Mouse (Mus musculus): ENCODE measurements around the gene Platr17. TPM values are rescaled to one million over a fixed set of nuclear protein-coding genes. Genes with fewer than 3 reads are reported as not detected.

The Platr17 gene
- total and polyA plus RNA-seq, 3 experiments, result not detected

DNA sequence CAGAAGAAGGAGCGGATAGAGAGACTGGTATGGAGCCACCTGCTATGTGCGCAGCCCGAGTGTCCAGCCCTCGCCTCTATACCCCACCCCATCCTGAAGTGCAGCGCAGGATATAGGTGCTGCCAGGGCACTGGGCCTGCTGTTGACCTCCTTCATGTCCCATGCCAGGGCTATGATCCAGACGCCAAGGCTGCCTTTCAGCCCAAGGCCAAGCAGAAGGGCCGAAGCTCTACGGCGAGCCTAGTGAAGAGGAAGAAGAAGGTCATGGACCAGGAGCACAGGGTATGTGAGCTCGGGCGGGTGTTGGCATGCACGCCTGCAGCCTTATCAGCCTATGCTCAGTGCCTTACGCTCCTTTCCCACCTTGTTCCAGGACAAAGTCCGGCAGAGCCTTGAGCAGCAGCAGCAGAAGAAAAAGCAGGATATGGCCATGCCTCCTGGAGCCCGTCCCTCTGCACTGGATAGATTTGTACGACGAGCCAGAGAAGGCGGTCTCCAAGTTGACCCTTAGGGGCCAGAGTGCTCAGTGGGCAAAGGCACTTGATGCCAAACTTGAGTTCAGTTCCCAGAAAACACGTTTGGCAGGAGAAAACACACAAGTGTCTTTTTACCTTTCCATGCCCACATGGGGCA is 44.1 kb downstream of the Platr17 start:
- peaks cover 9 to 13% of the 10 kb centered on the region in 2 experiments for H3K36me3 ChIP-seq (ENCODE audit: control insufficient read depth in 1 of 2, insufficient read depth in 2 of 2, low read length in 2 of 2)
- peaks cover 0 to 13% of the 10 kb centered on the region in 2 experiments; a peak in 2 of 4 replicates for H3K4me1 ChIP-seq (ENCODE audit: control insufficient read depth in 1 of 2, insufficient read depth in 2 of 2, low read length in 2 of 2)

GRCm38 (mm10) chr17:33950131-33950625 is 45.2 kb downstream of the Platr17 start:
- Histone ChIP-seq H3K36me3 (ENCODE audit: control insufficient read depth in 1 of 2, insufficient read depth in 2 of 2, low read length in 2 of 2) (peaks cover 13% of the 10 kb centered on the region in 2 experiments), H3K27ac (ENCODE audit: control insufficient read depth, low read depth, low read length) (no peak overlapping the region), H3K9me3 (replicated peaks; ENCODE audit: insufficient read depth, low read length) (no peaks in the 10 kb centered on the region), H3K27me3 (ENCODE audit: control insufficient read depth in 1 of 2, insufficient read depth in 2 of 2, low read length in 2 of 2) (no peaks in the 10 kb centered on the region), H3K4me1 (ENCODE audit: control insufficient read depth in 1 of 2, insufficient read depth in 2 of 2, low read length in 2 of 2) (peaks cover 0 to 13% of the 10 kb centered on the region in 2 experiments; a peak in 2 of 4 replicates), H3K4me3 (ENCODE audit: control insufficient read depth in 1 of 2, insufficient read depth in 1 of 2, low read depth in 2 of 2, low read length in 2 of 2) (no peak overlapping the region), H3K9ac (ENCODE audit: control insufficient read depth, low read depth, low read length, poor library complexity, severe bottlenecking) (peak overlapping the region; percentile 81; the same call in 1 of the 2 replicates), H3K79me2 (ENCODE audit: control insufficient read depth, insufficient read depth, low read length, poor library complexity) (peaks cover 28% of the 10 kb centered on the region)
- TF ChIP-seq SMC3 (IDR thresholded peaks at IDR 0.05; ENCODE audit: low read depth, low read length), result no peak
- TF ChIP-seq POLR2AphosphoS5 (IDR thresholded peaks at IDR 0.05; ENCODE audit: borderline replicate concordance, low read depth, low read length), result peak; percentile 38; the same call in 1 of the 2 replicates
- peak; percentile 41 for DNase-seq (ENCODE audit: low read depth, low spot score)

More for the DNA sequence above, 44.1 kb downstream of the Platr17 start:
- H3K4me3 ChIP-seq (ENCODE audit: control insufficient read depth in 1 of 2, insufficient read depth in 1 of 2, low read depth in 2 of 2, low read length in 2 of 2), result no peak overlapping the region
- no peak for DNase-seq (ENCODE audit: low read depth, low spot score)
- H3K9ac ChIP-seq (ENCODE audit: control insufficient read depth, low read depth, low read length, poor library complexity, severe bottlenecking), result no peak overlapping the region
- H3K27me3 ChIP-seq (ENCODE audit: control insufficient read depth in 1 of 2, insufficient read depth in 2 of 2, low read length in 2 of 2), result no peaks in the 10 kb centered on the region
- H3K9me3 ChIP-seq (replicated peaks; ENCODE audit: insufficient read depth, low read length), result no peaks in the 10 kb centered on the region
- peaks cover 16% of the 10 kb centered on the region for H3K79me2 ChIP-seq (ENCODE audit: control insufficient read depth, insufficient read depth, low read length, poor library complexity)
- H3K27ac ChIP-seq (ENCODE audit: control insufficient read depth, low read depth, low read length), result no peak overlapping the region
- TF ChIP-seq MYC (IDR thresholded peaks at IDR 0.05; ENCODE audit: low read depth, low read length) (no peak), HCFC1 (IDR thresholded peaks at IDR 0.05; ENCODE audit: low read depth, low read length) (no peak), BHLHE40 (IDR thresholded peaks at IDR 0.05; ENCODE audit: borderline replicate concordance, low read depth, low read length) (no peak), NELFE (IDR thresholded peaks at IDR 0.05; ENCODE audit: low read depth, low read length) (no peak), CHD2 (IDR thresholded peaks at IDR 0.05; ENCODE audit: low read length) (no peak)

DNA sequence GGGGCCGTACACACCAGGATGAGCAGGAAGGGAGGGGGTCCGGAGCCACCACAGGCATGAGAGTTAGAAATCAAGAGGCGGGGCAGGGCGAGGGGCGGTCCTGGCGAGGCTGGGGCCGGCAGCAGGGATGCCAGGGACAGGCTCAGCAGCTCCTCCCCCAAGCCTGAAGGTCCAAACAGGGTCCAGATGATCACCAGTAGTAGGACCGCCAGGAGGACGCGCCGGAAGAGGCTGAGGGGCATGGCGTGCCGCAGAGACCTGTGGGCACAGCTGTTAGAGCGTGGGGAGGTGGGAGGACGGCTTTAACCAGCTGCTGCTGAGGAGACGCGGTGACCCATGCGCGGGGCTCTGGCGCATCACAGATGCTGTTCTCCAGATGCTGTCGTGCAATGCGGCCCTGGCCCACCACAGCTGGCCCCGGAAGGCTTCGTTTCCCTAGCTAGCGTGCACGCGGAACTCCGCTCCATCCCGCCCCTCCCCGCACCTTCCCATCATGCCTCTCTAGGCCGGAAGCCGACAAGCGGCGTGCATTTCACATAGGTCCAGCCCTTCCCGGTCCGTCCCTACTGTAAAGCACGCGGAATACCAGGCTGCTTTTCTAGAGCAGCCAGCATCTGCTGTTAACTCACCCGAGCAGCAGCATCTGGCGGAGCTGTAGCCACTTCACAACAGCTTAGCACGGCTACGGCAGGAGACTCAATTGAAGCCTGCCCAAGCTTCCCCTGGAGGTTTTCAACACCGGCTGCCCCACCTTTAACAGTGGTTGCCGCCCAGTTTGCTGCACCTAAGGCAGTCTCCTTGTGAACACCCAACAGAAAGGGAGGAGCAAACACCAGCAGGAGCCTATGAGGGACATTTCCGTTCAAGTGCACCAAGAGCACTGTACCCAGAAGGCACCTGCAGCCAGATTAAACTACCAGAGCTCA is 46.3 kb downstream of the Platr17 start, which contains the start of gene B3galt4:
B3galt4 (minus strand) TSS at position 468 of the 926 bp plus-strand sequence.
- DNase-seq (ENCODE audit: low read depth, low spot score), result peak; percentile 95
- Histone ChIP-seq H3K4me1 (ENCODE audit: control insufficient read depth in 1 of 2, insufficient read depth in 2 of 2, low read length in 2 of 2) (peaks cover 0 to 13% of the 10 kb centered on the region in 2 experiments; a peak in 2 of 4 replicates), H3K9me3 (replicated peaks; ENCODE audit: insufficient read depth, low read length) (no peaks in the 10 kb centered on the region), H3K27ac (ENCODE audit: control insufficient read depth, low read depth, low read length) (peak within 1 kb of the TSS; percentile 95), H3K27me3 (ENCODE audit: control insufficient read depth in 1 of 2, insufficient read depth in 2 of 2, low read length in 2 of 2) (no peaks in the 10 kb centered on the region), H3K4me3 (ENCODE audit: control insufficient read depth in 1 of 2, insufficient read depth in 1 of 2, low read depth in 2 of 2, low read length in 2 of 2) (peak within 1 kb of the TSS; percentile 16 to 82; a peak in 3 of 4 replicates), H3K79me2 (ENCODE audit: control insufficient read depth, insufficient read depth, low read length, poor library complexity) (peaks cover 34% of the 10 kb centered on the region), H3K36me3 (ENCODE audit: control insufficient read depth in 1 of 2, insufficient read depth in 2 of 2, low read length in 2 of 2) (peaks cover 12 to 13% of the 10 kb centered on the region in 2 experiments), H3K9ac (ENCODE audit: control insufficient read depth, low read depth, low read length, poor library complexity, severe bottlenecking) (peak within 1 kb of the TSS; percentile 99)
- peak; percentile 89 for TF ChIP-seq ELF1 (IDR thresholded peaks at IDR 0.05; ENCODE audit: low read depth, low read length)
- no peak for TF ChIP-seq USF1 (IDR thresholded peaks at IDR 0.05; ENCODE audit: low read depth, low read length)
- TF ChIP-seq CTCF (IDR thresholded peaks at IDR 0.05 in 2 of 3, conservative IDR thresholded peaks at IDR 0.05 in 1 of 3; ENCODE audit: control insufficient read depth in 1 of 3, insufficient read depth in 1 of 3, low read depth in 2 of 3, low read length in 3 of 3, poor library complexity in 1 of 3, severe bottlenecking in 1 of 3), result no peak
- peak; percentile 36; the same call in 1 of the 2 replicates for TF ChIP-seq RCOR1 (IDR thresholded peaks at IDR 0.05; ENCODE audit: low read depth, low read length)
- no peak for TF ChIP-seq MAFK (IDR thresholded peaks at IDR 0.05; ENCODE audit: borderline replicate concordance, low read depth, low read length)
- peak; percentile 65; the same call in 1 of the 2 replicates for TF ChIP-seq BHLHE40 (IDR thresholded peaks at IDR 0.05; ENCODE audit: borderline replicate concordance, low read depth, low read length)
- peak; percentile 84 for TF ChIP-seq TBP (IDR thresholded peaks at IDR 0.05; ENCODE audit: low read depth, low read length)
- TF ChIP-seq CHD2 (IDR thresholded peaks at IDR 0.05; ENCODE audit: low read length), result peak; percentile 75; the same call in 1 of the 2 replicates
- TF ChIP-seq NRF1 (IDR thresholded peaks at IDR 0.05; ENCODE audit: insufficient read depth, low read depth, low read length, poor library complexity, severe bottlenecking), result no peak
- TF ChIP-seq JUND (IDR thresholded peaks at IDR 0.05; ENCODE audit: low read depth, low read length), result no peak
- peak; percentile 84 for TF ChIP-seq HCFC1 (IDR thresholded peaks at IDR 0.05; ENCODE audit: low read depth, low read length)
- TF ChIP-seq MAX (IDR thresholded peaks at IDR 0.05; ENCODE audit: low read length), result peak; percentile 88
- no peak for TF ChIP-seq ZNF384 (IDR thresholded peaks at IDR 0.05; ENCODE audit: low read depth, low read length)
- TF ChIP-seq GABPA (IDR thresholded peaks at IDR 0.05; ENCODE audit: low read depth, low read length), result no peak
- TF ChIP-seq NELFE (IDR thresholded peaks at IDR 0.05; ENCODE audit: low read depth, low read length), result peak; percentile 59
- TF ChIP-seq POLR2AphosphoS5 (IDR thresholded peaks at IDR 0.05; ENCODE audit: borderline replicate concordance, low read depth, low read length), result no peak; the same call in 1 of the 2 replicates
- no peak for TF ChIP-seq E2F4 (IDR thresholded peaks at IDR 0.05; ENCODE audit: borderline replicate concordance, low read depth, low read length)
- TF ChIP-seq MYB (IDR thresholded peaks at IDR 0.05; ENCODE audit: low read depth, low read length), result no peak
